Mouse (Mus musculus): ENCODE results near the gene Aldh2.

DNA sequence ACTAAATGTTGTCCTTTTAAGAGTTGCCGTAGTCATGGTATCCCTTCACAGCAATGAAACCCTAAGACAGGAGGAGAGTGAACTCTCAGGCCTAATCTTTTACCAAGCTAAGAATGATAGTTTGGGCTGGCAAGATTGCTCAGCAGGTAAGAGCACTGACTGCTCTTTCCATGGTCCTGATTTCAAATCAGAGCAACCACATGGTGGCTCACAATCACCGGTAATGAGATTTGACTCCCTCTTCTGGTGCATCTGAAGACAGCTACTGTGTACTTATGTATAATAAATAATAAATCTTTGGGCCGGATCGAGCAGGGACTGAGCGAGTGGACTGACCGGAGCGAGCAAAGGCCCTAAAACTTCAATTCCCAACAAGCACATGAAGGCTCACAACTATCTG is 52.4 kb downstream of the Aldh2 start:
- TF ChIP-seq EP300 (IDR thresholded peaks at IDR 0.05; ENCODE audit: low read depth) (no peak), CTCF (IDR thresholded peaks at IDR 0.05; ENCODE audit: low read depth) (no peak)

Data from heart, postnatal 0 days (tissue).